Mouse (Mus musculus): ENCODE measurements at regions not wholly inside any gene's neighbourhood (a gene's known extent, or its start where the extent isn't known, plus 50 kb on each side); places are given as distances from the start of the nearest gene placed in this dataset.

DNA sequence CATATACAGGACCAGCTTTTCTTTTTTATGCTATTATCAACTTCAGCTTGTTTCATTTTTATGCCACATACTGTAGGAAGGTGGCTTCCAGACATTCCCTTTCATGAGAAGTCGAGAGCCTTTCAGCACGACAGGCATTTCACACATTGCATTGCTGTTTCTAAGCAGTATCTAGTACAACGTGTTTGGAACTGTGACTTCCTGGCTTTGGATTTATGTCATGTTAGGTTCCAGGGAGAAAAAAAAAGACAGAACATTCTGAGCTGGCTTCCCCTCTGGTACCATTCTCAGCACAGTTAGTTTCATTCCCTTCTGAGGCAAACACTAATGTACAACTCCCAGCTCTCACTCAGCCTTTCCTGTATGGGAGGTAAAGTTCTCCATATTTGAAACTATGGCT is 243.7 kb upstream of the Gk2 start:
- Histone ChIP-seq H3K27ac (replicated peaks; ENCODE audit: low read depth, low read length) (no peak overlapping the region), H3K9me3 (replicated peaks; ENCODE audit: control insufficient read depth, low read length) (no peaks in the 10 kb centered on the region), H3K36me3 (replicated peaks; ENCODE audit: control insufficient read depth, insufficient read depth, low read depth, low read length) (no peaks in the 10 kb centered on the region), H3K4me2 (ENCODE audit: low read depth, low read length) (no peak overlapping the region), H3K27me3 (ENCODE audit: control insufficient read depth, insufficient read depth, low read length) (no peaks in the 10 kb centered on the region), H3K4me1 (ENCODE audit: control insufficient read depth, insufficient read depth, low read length) (no peaks in the 10 kb centered on the region), H3K4me3 (ENCODE audit: low read depth, low read length) (no peak overlapping the region), H3K9ac (replicated peaks; ENCODE audit: low read length) (no peak overlapping the region)
- ATAC-seq (replicated peaks; ENCODE audit: insufficient number of reproducible peaks, low FRiP score, low TSS enrichment, low read depth) (no peak), DNase-seq (ENCODE audit: low spot score) (no peak)
- 84% methylated on average over 3 of the region's 3 CpGs for WGBS

DNA sequence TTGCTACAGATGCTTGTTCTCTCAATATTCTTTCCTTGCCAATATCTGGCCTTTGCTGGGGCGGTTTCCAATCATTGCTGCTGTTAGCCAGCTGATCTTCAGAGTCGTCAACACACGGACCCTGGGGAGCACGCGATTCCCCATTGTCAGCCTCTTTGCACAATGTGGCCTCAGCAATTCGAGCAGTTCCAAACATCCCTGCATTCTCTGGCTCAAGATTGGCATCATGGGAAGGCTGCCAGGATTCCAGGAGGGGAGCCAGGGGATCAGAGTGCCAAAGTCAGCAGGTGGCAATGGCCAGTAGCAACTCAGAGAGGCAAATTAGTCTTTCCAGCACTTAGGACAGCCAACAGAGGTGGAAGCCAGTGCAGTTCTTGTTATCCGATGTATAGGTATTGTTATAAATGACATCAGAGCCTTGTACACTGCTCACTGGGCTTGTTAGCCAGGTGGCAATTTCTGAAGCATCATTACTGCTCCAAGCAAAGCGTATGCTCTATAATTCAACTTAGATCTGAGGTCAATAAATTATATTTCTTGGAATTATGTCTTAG is 240.8 kb upstream of the Gk2 start:
- DNase-seq (ENCODE audit: low spot score): no peak
- 71% methylated on average over 8 of the region's 8 CpGs for WGBS
- Histone ChIP-seq H3K27me3 (ENCODE audit: control insufficient read depth, insufficient read depth, low read length) (no peaks in the 10 kb centered on the region), H3K9ac (replicated peaks; ENCODE audit: low read length) (no peak overlapping the region), H3K9me3 (replicated peaks; ENCODE audit: control insufficient read depth, low read length) (no peaks in the 10 kb centered on the region), H3K4me3 (ENCODE audit: low read depth, low read length) (no peak overlapping the region), H3K36me3 (replicated peaks; ENCODE audit: control insufficient read depth, insufficient read depth, low read depth, low read length) (no peaks in the 10 kb centered on the region), H3K27ac (replicated peaks; ENCODE audit: low read depth, low read length) (no peak overlapping the region), H3K4me2 (ENCODE audit: low read depth, low read length) (no peak overlapping the region), H3K4me1 (ENCODE audit: control insufficient read depth, insufficient read depth, low read length) (no peaks in the 10 kb centered on the region)
- ATAC-seq (replicated peaks; ENCODE audit: insufficient number of reproducible peaks, low FRiP score, low TSS enrichment, low read depth): no peak

DNA sequence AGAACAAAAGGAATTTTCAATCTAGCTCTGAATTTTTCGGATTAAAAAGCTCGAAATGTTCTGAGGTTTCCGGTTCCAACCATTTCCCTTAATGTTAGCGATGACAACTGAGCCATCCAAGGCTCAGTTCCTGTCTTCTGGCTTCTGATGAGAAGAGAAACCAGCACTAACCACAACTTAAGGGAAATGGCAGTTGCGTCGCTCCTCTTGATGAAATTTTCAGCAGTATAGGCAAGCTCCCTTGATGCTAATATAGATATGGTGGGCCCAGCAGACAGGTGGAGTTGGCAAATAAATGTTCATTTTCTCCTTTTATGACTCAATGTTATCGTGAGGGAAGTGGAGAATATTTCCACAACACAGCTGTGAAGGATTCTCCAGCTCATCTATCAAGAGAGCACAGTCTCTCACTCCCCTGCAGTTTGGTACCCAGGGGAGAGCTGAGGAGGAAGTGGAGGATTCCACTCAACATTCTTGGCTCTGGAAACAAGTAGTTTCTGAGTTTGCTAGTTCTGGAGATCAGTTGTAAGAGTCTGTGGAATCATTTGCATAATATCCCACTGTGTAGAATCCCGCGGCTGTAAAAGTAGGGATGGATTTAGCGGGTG is 236.6 kb upstream of the Gk2 start:
- ATAC-seq (replicated peaks; ENCODE audit: insufficient number of reproducible peaks, low FRiP score, low TSS enrichment, low read depth): no peak
- no peak overlapping the region for H3K9ac ChIP-seq (replicated peaks; ENCODE audit: low read length)

DNA sequence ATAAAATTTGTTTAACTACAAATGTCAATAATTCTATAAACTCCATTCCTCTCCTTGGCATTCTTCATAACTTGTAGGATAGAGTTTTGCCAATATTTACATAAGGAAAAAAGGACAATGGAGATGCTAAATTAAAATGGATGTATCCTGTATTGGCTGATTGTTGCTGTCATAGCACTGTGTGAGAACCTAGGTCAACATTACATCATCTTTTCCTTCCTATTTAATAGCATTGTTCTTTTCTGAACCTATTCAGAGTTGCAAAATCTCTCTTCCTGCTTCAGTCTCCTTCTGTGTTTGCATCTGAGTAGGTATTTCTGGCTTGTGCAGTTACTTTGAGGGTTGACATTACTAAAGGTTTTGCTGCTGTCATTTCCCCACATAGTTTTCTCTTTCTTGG is 228.6 kb upstream of the Gk2 start:
- Histone ChIP-seq H3K36me3 (replicated peaks; ENCODE audit: control insufficient read depth, insufficient read depth, low read depth, low read length) (no peaks in the 10 kb centered on the region), H3K4me1 (ENCODE audit: control insufficient read depth, insufficient read depth, low read length) (no peaks in the 10 kb centered on the region), H3K9ac (replicated peaks; ENCODE audit: low read length) (no peak overlapping the region), H3K27ac (replicated peaks; ENCODE audit: low read depth, low read length) (no peak overlapping the region), H3K4me2 (ENCODE audit: low read depth, low read length) (no peak overlapping the region), H3K4me3 (ENCODE audit: low read depth, low read length) (no peak overlapping the region), H3K9me3 (replicated peaks; ENCODE audit: control insufficient read depth, low read length) (no peaks in the 10 kb centered on the region), H3K27me3 (ENCODE audit: control insufficient read depth, insufficient read depth, low read length) (no peaks in the 10 kb centered on the region)
- ATAC-seq (replicated peaks; ENCODE audit: insufficient number of reproducible peaks, low FRiP score, low TSS enrichment, low read depth) (no peak), DNase-seq (ENCODE audit: low spot score) (no peak)

More for the DNA sequence above, 236.6 kb upstream of the Gk2 start:
- no peaks in the 10 kb centered on the region for H3K36me3 ChIP-seq (replicated peaks; ENCODE audit: control insufficient read depth, insufficient read depth, low read depth, low read length)
- H3K27ac ChIP-seq (replicated peaks; ENCODE audit: low read depth, low read length): no peak overlapping the region
- WGBS: 87% methylated on average over 10 of the region's 10 CpGs
- H3K4me2 ChIP-seq (ENCODE audit: low read depth, low read length): no peak overlapping the region
- H3K4me3 ChIP-seq (ENCODE audit: low read depth, low read length): no peak overlapping the region
- no peak for DNase-seq (ENCODE audit: low spot score)
- H3K27me3 ChIP-seq (ENCODE audit: control insufficient read depth, insufficient read depth, low read length): no peaks in the 10 kb centered on the region
- H3K9me3 ChIP-seq (replicated peaks; ENCODE audit: control insufficient read depth, low read length): no peaks in the 10 kb centered on the region
- no peaks in the 10 kb centered on the region for H3K4me1 ChIP-seq (ENCODE audit: control insufficient read depth, insufficient read depth, low read length)

DNA sequence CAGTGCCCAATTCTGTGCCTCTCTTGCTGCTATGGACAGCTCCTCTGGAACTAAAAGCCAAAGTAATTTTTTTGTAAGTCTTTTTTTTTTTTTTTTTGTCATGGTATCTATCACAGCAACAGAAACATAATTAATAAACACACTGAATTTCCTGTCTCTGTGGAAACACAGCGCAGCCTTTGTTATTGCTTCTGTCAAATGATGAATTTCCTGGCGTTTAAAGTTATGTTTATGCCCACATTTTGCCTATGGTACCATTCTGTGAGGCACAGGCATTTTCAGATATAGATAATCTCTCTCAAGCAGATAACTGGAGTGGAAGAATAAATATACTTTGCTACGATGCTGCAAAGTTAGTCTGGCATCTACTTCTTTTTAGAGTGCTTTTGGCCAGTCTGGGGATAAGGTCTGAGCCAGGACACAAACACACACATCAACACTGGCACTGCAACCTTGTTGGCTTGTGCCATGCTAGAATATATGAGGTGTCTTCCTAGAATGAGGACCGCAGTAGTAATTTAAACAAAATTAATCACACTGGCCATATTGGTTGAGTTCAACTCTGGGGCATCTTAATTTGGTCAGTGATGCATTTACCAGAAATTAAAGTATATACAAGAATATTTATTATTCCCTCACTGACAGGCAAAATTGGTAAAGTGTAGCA is 227.9 kb upstream of the Gk2 start:
- 79% methylated on average over 4 of the region's 4 CpGs for WGBS
- no peak for ATAC-seq (replicated peaks; ENCODE audit: insufficient number of reproducible peaks, low FRiP score, low TSS enrichment, low read depth)

DNA sequence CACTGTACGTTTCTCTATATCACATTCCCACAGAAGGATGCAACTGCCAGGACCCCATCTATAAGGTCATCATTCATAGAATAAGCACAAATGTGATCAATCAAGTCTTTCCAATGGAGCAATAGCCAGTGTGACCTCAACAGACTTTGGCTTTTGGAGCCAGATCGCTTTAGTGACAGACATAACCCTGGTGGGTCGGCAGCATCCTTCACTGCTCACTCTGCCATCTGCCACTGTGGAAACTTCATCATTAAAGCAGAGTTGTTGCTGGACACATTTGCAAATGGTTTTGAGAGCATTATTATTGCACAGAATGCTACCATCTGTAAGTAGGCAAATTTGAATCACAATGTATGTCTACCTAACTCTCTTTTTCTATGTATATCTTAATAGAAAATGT is 212.9 kb upstream of the Gk2 start:
- Histone ChIP-seq H3K27me3 (ENCODE audit: control insufficient read depth, insufficient read depth, low read length) (no peaks in the 10 kb centered on the region), H3K4me2 (ENCODE audit: low read depth, low read length) (no peak overlapping the region), H3K9ac (replicated peaks; ENCODE audit: low read length) (no peak overlapping the region), H3K9me3 (replicated peaks; ENCODE audit: control insufficient read depth, low read length) (no peaks in the 10 kb centered on the region), H3K4me3 (ENCODE audit: low read depth, low read length) (no peak overlapping the region), H3K27ac (replicated peaks; ENCODE audit: low read depth, low read length) (no peak overlapping the region), H3K4me1 (ENCODE audit: control insufficient read depth, insufficient read depth, low read length) (no peaks in the 10 kb centered on the region), H3K36me3 (replicated peaks; ENCODE audit: control insufficient read depth, insufficient read depth, low read depth, low read length) (no peaks in the 10 kb centered on the region)
- 71% methylated on average over 3 of the region's 3 CpGs for WGBS
- DNase-seq (ENCODE audit: low spot score) (no peak), ATAC-seq (replicated peaks; ENCODE audit: insufficient number of reproducible peaks, low FRiP score, low TSS enrichment, low read depth) (no peak)

More for the DNA sequence above, 227.9 kb upstream of the Gk2 start:
- no peaks in the 10 kb centered on the region for H3K27me3 ChIP-seq (ENCODE audit: control insufficient read depth, insufficient read depth, low read length)
- no peaks in the 10 kb centered on the region for H3K9me3 ChIP-seq (replicated peaks; ENCODE audit: control insufficient read depth, low read length)
- no peak overlapping the region for H3K27ac ChIP-seq (replicated peaks; ENCODE audit: low read depth, low read length)
- H3K9ac ChIP-seq (replicated peaks; ENCODE audit: low read length): no peak overlapping the region
- H3K4me1 ChIP-seq (ENCODE audit: control insufficient read depth, insufficient read depth, low read length): no peaks in the 10 kb centered on the region
- H3K4me3 ChIP-seq (ENCODE audit: low read depth, low read length): no peak overlapping the region
- no peak for DNase-seq (ENCODE audit: low spot score)
- no peak overlapping the region for H3K4me2 ChIP-seq (ENCODE audit: low read depth, low read length)
- H3K36me3 ChIP-seq (replicated peaks; ENCODE audit: control insufficient read depth, insufficient read depth, low read depth, low read length): no peaks in the 10 kb centered on the region

DNA sequence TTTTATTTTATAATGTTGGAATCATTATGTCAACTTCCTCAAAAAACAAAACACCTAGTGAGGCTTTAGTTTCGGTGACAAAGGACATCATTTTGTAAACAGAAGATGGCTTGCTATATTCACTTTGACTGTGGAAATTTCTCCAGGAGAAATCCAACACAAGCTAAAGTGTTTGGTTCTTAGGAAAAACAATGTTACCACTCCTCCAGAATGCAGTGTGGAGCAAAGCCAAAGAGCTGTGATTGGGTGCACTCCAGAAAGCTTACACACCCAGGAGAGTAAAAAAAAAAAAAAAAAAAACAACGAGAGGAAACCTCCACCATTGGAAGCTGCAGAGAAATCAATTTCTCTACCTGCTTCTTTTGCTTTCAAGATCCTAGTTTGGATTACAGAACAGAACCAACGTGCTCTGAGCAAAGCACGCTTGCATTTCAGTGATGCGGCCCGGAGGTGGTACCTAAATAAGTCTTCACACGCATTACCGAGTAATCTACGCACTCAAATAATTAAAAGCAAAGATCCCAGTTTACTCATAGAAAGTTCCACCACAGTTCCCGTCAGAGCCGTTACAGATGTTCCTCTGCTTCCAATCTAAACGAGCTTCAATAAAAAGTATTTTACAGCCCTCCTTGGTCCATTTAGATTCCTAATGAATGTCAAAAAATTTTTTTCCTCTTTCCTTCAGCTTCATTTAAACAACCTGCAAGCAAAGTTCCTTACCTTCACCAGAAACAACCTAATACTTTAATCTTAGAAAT is 199.5 kb upstream of the Gk2 start:
- Histone ChIP-seq H3K27ac (replicated peaks; ENCODE audit: low read depth, low read length) (no peak overlapping the region), H3K27me3 (ENCODE audit: control insufficient read depth, insufficient read depth, low read length) (no peaks in the 10 kb centered on the region), H3K4me2 (ENCODE audit: low read depth, low read length) (no peak overlapping the region), H3K36me3 (replicated peaks; ENCODE audit: control insufficient read depth, insufficient read depth, low read depth, low read length) (no peaks in the 10 kb centered on the region), H3K9ac (replicated peaks; ENCODE audit: low read length) (no peak overlapping the region), H3K9me3 (replicated peaks; ENCODE audit: control insufficient read depth, low read length) (no peaks in the 10 kb centered on the region), H3K4me1 (ENCODE audit: control insufficient read depth, insufficient read depth, low read length) (no peaks in the 10 kb centered on the region), H3K4me3 (ENCODE audit: low read depth, low read length) (no peak overlapping the region)
- DNase-seq (ENCODE audit: low spot score) (no peak), ATAC-seq (replicated peaks; ENCODE audit: insufficient number of reproducible peaks, low FRiP score, low TSS enrichment, low read depth) (no peak)
- 88% methylated on average over 12 of the region's 12 CpGs for WGBS

DNA sequence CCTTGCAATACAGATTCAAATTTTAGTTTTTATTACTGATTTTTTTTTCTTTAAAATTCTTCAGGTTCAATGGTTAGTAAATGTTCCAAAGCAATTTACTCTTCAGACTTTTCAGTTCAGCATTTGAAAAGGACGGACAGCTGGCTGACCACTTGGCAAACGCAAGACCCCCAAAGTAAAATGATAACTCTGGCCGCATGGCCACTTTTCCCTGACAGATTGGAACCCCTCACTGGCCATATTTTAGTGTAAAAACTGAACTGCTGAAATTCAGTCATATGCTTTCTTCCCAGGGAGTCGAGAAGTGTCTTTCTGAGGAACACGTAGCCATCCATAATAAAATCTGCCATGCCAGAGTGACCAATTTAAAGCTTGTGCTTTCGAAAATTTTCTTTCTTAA is 198.4 kb upstream of the Gk2 start:
- H3K36me3 ChIP-seq (replicated peaks; ENCODE audit: control insufficient read depth, insufficient read depth, low read depth, low read length): no peaks in the 10 kb centered on the region
- no peaks in the 10 kb centered on the region for H3K9me3 ChIP-seq (replicated peaks; ENCODE audit: control insufficient read depth, low read length)
- H3K4me2 ChIP-seq (ENCODE audit: low read depth, low read length): no peak overlapping the region
- no peak for DNase-seq (ENCODE audit: low spot score)
- no peak overlapping the region for H3K4me3 ChIP-seq (ENCODE audit: low read depth, low read length)
- no peak overlapping the region for H3K27ac ChIP-seq (replicated peaks; ENCODE audit: low read depth, low read length)
- H3K27me3 ChIP-seq (ENCODE audit: control insufficient read depth, insufficient read depth, low read length): no peaks in the 10 kb centered on the region
- 82% methylated on average over 6 of the region's 6 CpGs for WGBS
- H3K9ac ChIP-seq (replicated peaks; ENCODE audit: low read length): no peak overlapping the region
- H3K4me1 ChIP-seq (ENCODE audit: control insufficient read depth, insufficient read depth, low read length): no peaks in the 10 kb centered on the region
- no peak for ATAC-seq (replicated peaks; ENCODE audit: insufficient number of reproducible peaks, low FRiP score, low TSS enrichment, low read depth)
